8 mouse cellular contexts compared by ENCODE assay signal in the genomic region with DNA sequence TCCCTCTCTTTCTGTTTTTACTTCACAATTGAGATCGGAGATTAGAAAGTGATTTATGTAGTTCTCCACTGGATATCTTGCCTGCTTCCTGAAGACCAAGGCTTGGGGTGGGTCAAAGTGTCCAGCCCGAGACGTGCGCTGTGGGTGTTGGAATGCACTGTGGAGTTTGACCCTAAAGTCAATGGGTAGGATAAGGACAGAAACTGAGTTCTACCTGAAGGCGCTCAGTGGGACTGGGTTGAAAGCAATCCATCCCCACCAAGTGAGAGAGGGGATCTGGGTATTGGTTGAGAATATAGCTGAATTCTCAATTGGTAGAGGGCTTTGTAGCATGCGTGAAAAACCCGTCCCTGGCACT. TPM values are rescaled to one million over a fixed set of nuclear protein-coding genes. Genes with fewer than 3 reads are reported as not detected.
DNase-seq lines count a peak whose midpoint lies in the region; ATAC-seq lines count a peak whose summit lies in the region.

No protein-coding gene starts in this region.

- no peak for DNase-seq in heart, postnatal 14 days
- DNase-seq in kidney, adult 9 months, result peak; percentile 74
- no peak for DNase-seq in midbrain, embryonic 14.5 days
- no peak for DNase-seq in ovary, postnatal 10 days (ENCODE audit: low spot score)
- DNase-seq in adrenal gland, adult 2 months, result no peak
- DNase-seq in frontal cortex, postnatal 10 days (ENCODE audit: low spot score in 2 of 2), result no peak

- H3K4me3 ChIP-seq in heart, embryonic 13.5 days, result peak overlapping the region; percentile 49; the same call in 1 of the 2 replicates
- peak overlapping the region; percentile 41 for H3K4me3 ChIP-seq in embryonic facial prominence, embryonic 15.5 days (replicated peaks)
- H3K4me3 ChIP-seq in midbrain, embryonic 14.5 days (replicated peaks; ENCODE audit: low read depth, low read length), result no peak overlapping the region

- H3K27me3 ChIP-seq in heart, embryonic 13.5 days (replicated peaks), result peaks cover 15% of the 10 kb centered on the region; the same call in 1 of the 2 replicates
- H3K27me3 ChIP-seq in embryonic facial prominence, embryonic 15.5 days, result no peaks in the 10 kb centered on the region
- H3K27me3 ChIP-seq in midbrain, embryonic 14.5 days (ENCODE audit: control insufficient read depth, insufficient read depth, low read length), result no peaks in the 10 kb centered on the region

- no peaks in the 10 kb centered on the region for H3K9me3 ChIP-seq in heart, embryonic 13.5 days
- no peaks in the 10 kb centered on the region for H3K9me3 ChIP-seq in embryonic facial prominence, embryonic 15.5 days (replicated peaks)
- no peaks in the 10 kb centered on the region for H3K9me3 ChIP-seq in midbrain, embryonic 14.5 days (ENCODE audit: control insufficient read depth, low read length)

- H3K36me3 ChIP-seq in heart, embryonic 13.5 days, result no peaks in the 10 kb centered on the region
- no peaks in the 10 kb centered on the region for H3K36me3 ChIP-seq in embryonic facial prominence, embryonic 15.5 days
- H3K36me3 ChIP-seq in midbrain, embryonic 14.5 days (ENCODE audit: control insufficient read depth, insufficient read depth, low read length), result no peaks in the 10 kb centered on the region

- H3K4me1 ChIP-seq in heart, embryonic 13.5 days, result peaks cover 21% of the 10 kb centered on the region
- peaks cover 15% of the 10 kb centered on the region for H3K4me1 ChIP-seq in embryonic facial prominence, embryonic 15.5 days
- peaks cover 4% of the 10 kb centered on the region; the same call in 1 of the 2 replicates for H3K4me1 ChIP-seq in midbrain, embryonic 14.5 days (ENCODE audit: control insufficient read depth, insufficient read depth, low read length)

- H3K4me2 ChIP-seq in heart, embryonic 13.5 days, result peak overlapping the region; percentile 76
- H3K4me2 ChIP-seq in embryonic facial prominence, embryonic 15.5 days (replicated peaks), result peak overlapping the region; percentile 71
- H3K4me2 ChIP-seq in midbrain, embryonic 14.5 days (ENCODE audit: low read length), result no peak overlapping the region

- 46% methylated on average over 7 of the region's 7 CpGs for WGBS in heart, embryonic 13.5 days
- 55% methylated on average over 7 of the region's 7 CpGs for WGBS in embryonic facial prominence, embryonic 15.5 days
- WGBS in midbrain, embryonic 14.5 days, result 59% methylated on average over 7 of the region's 7 CpGs

- ATAC-seq in heart, embryonic 13.5 days (ENCODE audit: extremely low read depth, insufficient number of reproducible peaks, low FRiP score, low TSS enrichment), result no peak
- no peak for ATAC-seq in embryonic facial prominence, embryonic 15.5 days (ENCODE audit: insufficient number of reproducible peaks, low FRiP score, low TSS enrichment, low read depth)
- 0 out of 2 replicates have a peak, but pooled peaks have one; percentile 18 for ATAC-seq in midbrain, embryonic 14.5 days (ENCODE audit: low FRiP score, low TSS enrichment)

- no peak overlapping the region for H3K27ac ChIP-seq in heart, embryonic 13.5 days (replicated peaks)
- H3K27ac ChIP-seq in embryonic facial prominence, embryonic 15.5 days (replicated peaks), result no peak overlapping the region
- no peak overlapping the region for H3K27ac ChIP-seq in midbrain, embryonic 14.5 days (replicated peaks; ENCODE audit: low read depth, low read length)

- peak overlapping the region; percentile 82 for H3K9ac ChIP-seq in heart, embryonic 13.5 days
- 0 out of 2 replicates have a peak overlapping the region, but pooled peaks have one; percentile 24 for H3K9ac ChIP-seq in embryonic facial prominence, embryonic 15.5 days
- H3K9ac ChIP-seq in midbrain, embryonic 14.5 days (replicated peaks; ENCODE audit: low read length), result no peak overlapping the region

- intact Hi-C loops in heart, postnatal 14 days (cut with DNase I), result loop anchor here (1.0 to 5.0 kb wide), 2 partner anchors 31 to 92 kb away; no protein-coding TSS in a partner anchor

RNA-seq across cellular contexts. Expression of a gene that starts 10.0 kb away (rescaled TPM):
- 387 and 392 TPM in 2 replicates for polyA plus RNA-seq in heart, embryonic 13.5 days (2015; fragmentation: Nextera tagmentation; extraction: Ambion mirVana)
- 100 to 1,000 TPM; 318 to 327 TPM for total RNA-seq in heart, postnatal 14 days (2021)
- polyA plus RNA-seq in embryonic facial prominence, embryonic 15.5 days (2015; fragmentation: Nextera tagmentation; extraction: Ambion mirVana), result 458 and 459 TPM in 2 replicates
- 284 and 326 TPM in 2 replicates for polyA plus RNA-seq in midbrain, embryonic 14.5 days (2014; fragmentation: Nextera tagmentation; extraction: Ambion mirVana)
- total RNA-seq in adrenal gland, adult 2 months (2021), result 100 to 1,000 TPM; 198 to 278 TPM
- 330 and 345 TPM in 2 replicates for polyA plus RNA-seq in adrenal gland, adult 2 months (2012; rRNA removed)

RNA-seq across cellular contexts. Expression of a gene that starts 24.2 kb away (rescaled TPM):
- 2.8 and 2.9 TPM in 2 replicates for polyA plus RNA-seq in heart, embryonic 13.5 days (2015; fragmentation: Nextera tagmentation; extraction: Ambion mirVana)
- 10 to 100 TPM; 48.6 to 53.3 TPM for total RNA-seq in heart, postnatal 14 days (2021)
- polyA plus RNA-seq in embryonic facial prominence, embryonic 15.5 days (2015; fragmentation: Nextera tagmentation; extraction: Ambion mirVana), result 3.7 and 4.2 TPM in 2 replicates
- 20.4 and 31.9 TPM in 2 replicates for polyA plus RNA-seq in midbrain, embryonic 14.5 days (2014; fragmentation: Nextera tagmentation; extraction: Ambion mirVana)
- 1 to 10 TPM in 1 of 2 experiments, under 1 TPM in 1; 0.48 to 2.7 TPM for total RNA-seq in adrenal gland, adult 2 months (2021)
- polyA plus RNA-seq in adrenal gland, adult 2 months (2012; rRNA removed), result 1.7 and 4.1 TPM in 2 replicates

RNA-seq across cellular contexts. Expression of a gene that starts 34.4 kb away (rescaled TPM):
- polyA plus RNA-seq in heart, embryonic 13.5 days (2015; fragmentation: Nextera tagmentation; extraction: Ambion mirVana), result 0.90 and 1.3 TPM in 2 replicates
- not detected for total RNA-seq in heart, postnatal 14 days (2021)
- polyA plus RNA-seq in embryonic facial prominence, embryonic 15.5 days (2015; fragmentation: Nextera tagmentation; extraction: Ambion mirVana), result 1.9 and 3.4 TPM in 2 replicates
- polyA plus RNA-seq in midbrain, embryonic 14.5 days (2014; fragmentation: Nextera tagmentation; extraction: Ambion mirVana), result 0.97 and 2.0 TPM in 2 replicates
- total RNA-seq in adrenal gland, adult 2 months (2021), result under 1 TPM in 1 of 2 experiments, not detected in 1; 0.37 TPM
- polyA plus RNA-seq in adrenal gland, adult 2 months (2012; rRNA removed), result 0.10 and 0.16 TPM in 2 replicates

RNA-seq across cellular contexts. Expression of a gene that starts 36.1 kb away (rescaled TPM):
- 9.9 and 11.8 TPM in 2 replicates for polyA plus RNA-seq in heart, embryonic 13.5 days (2015; fragmentation: Nextera tagmentation; extraction: Ambion mirVana)
- 10 to 100 TPM; 11.3 to 12.1 TPM for total RNA-seq in heart, postnatal 14 days (2021)
- 21.2 and 22.7 TPM in 2 replicates for polyA plus RNA-seq in embryonic facial prominence, embryonic 15.5 days (2015; fragmentation: Nextera tagmentation; extraction: Ambion mirVana)
- polyA plus RNA-seq in midbrain, embryonic 14.5 days (2014; fragmentation: Nextera tagmentation; extraction: Ambion mirVana), result 1.5 and 3.2 TPM in 2 replicates
- total RNA-seq in adrenal gland, adult 2 months (2021), result 1 to 10 TPM; 3.7 to 4.1 TPM
- polyA plus RNA-seq in adrenal gland, adult 2 months (2012; rRNA removed), result 8.3 and 10.4 TPM in 2 replicates

RNA-seq across cellular contexts. Expression of a gene that starts 57.7 kb away (rescaled TPM):
- 35.7 and 41.3 TPM in 2 replicates for polyA plus RNA-seq in heart, embryonic 13.5 days (2015; fragmentation: Nextera tagmentation; extraction: Ambion mirVana)
- total RNA-seq in heart, postnatal 14 days (2021), result 10 to 100 TPM; 36.7 to 47.1 TPM
- 46.8 and 47.1 TPM in 2 replicates for polyA plus RNA-seq in embryonic facial prominence, embryonic 15.5 days (2015; fragmentation: Nextera tagmentation; extraction: Ambion mirVana)
- 14.5 and 15.7 TPM in 2 replicates for polyA plus RNA-seq in midbrain, embryonic 14.5 days (2014; fragmentation: Nextera tagmentation; extraction: Ambion mirVana)
- 10 to 100 TPM; 36.0 to 41.7 TPM for total RNA-seq in adrenal gland, adult 2 months (2021)
- polyA plus RNA-seq in adrenal gland, adult 2 months (2012; rRNA removed), result 67.3 and 80.0 TPM in 2 replicates
